Mouse (Mus musculus): ENCODE results near the gene Adra2c. TPM values are rescaled to one million over a fixed set of nuclear protein-coding genes. Genes with fewer than 3 reads are reported as not detected.

Adra2c gene
- polyA plus RNA-seq (2012; rRNA removed) = 0.10 and 0.26 TPM in 2 replicates

GRCm38 (mm10) chr5:35278019-35278418 is at the start of gene Adra2c:
Gene Adra2c, plus strand, starts transcription at chr5:35278319.
- Histone ChIP-seq H3K27me3 (ENCODE audit: control insufficient read depth, insufficient read depth, low read length) (no peaks in the 10 kb centered on the region), H3K36me3 (ENCODE audit: control insufficient read depth, insufficient read depth, low read length) (no peaks in the 10 kb centered on the region), H3K27ac (ENCODE audit: control insufficient read depth, insufficient read depth, low read depth, low read length) (no peak within 1 kb of the TSS), H3K4me3 (ENCODE audit: control insufficient read depth, low read depth, low read length) (peak within 1 kb of the TSS; percentile 33), H3K4me1 (ENCODE audit: control insufficient read depth, insufficient read depth, low read length) (peaks cover 18% of the 10 kb centered on the region)
- TF ChIP-seq CTCF (IDR thresholded peaks at IDR 0.05; ENCODE audit: control insufficient read depth, insufficient read depth, insufficient replicate concordance, low read depth, low read length) (no peak), POLR2A (IDR thresholded peaks at IDR 0.05; ENCODE audit: control insufficient read depth, low read depth, low read length) (no peak)

GRCm38 (mm10) chr5:35233142-35233541 is 45.0 kb upstream of the Adra2c start:
- no peaks in the 10 kb centered on the region for H3K4me1 ChIP-seq (ENCODE audit: control insufficient read depth, insufficient read depth, low read length)
- H3K36me3 ChIP-seq (ENCODE audit: control insufficient read depth, insufficient read depth, low read length) = no peaks in the 10 kb centered on the region
- H3K27ac ChIP-seq (ENCODE audit: control insufficient read depth, insufficient read depth, low read depth, low read length) = no peak overlapping the region
- no peaks in the 10 kb centered on the region for H3K27me3 ChIP-seq (ENCODE audit: control insufficient read depth, insufficient read depth, low read length)
- H3K4me3 ChIP-seq (ENCODE audit: control insufficient read depth, low read depth, low read length) = no peak overlapping the region
- no peak for TF ChIP-seq POLR2A (IDR thresholded peaks at IDR 0.05; ENCODE audit: control insufficient read depth, low read depth, low read length)
- TF ChIP-seq CTCF (IDR thresholded peaks at IDR 0.05; ENCODE audit: control insufficient read depth, insufficient read depth, insufficient replicate concordance, low read depth, low read length) = no peak

- Histone ChIP-seq H3K27ac (ENCODE audit: control insufficient read depth, insufficient read depth, low read depth, low read length) (no peak overlapping the region), H3K36me3 (ENCODE audit: control insufficient read depth, insufficient read depth, low read length) (no peaks in the 10 kb centered on the region), H3K4me3 (ENCODE audit: control insufficient read depth, low read depth, low read length) (no peak overlapping the region), H3K4me1 (ENCODE audit: control insufficient read depth, insufficient read depth, low read length) (no peaks in the 10 kb centered on the region), H3K27me3 (ENCODE audit: control insufficient read depth, insufficient read depth, low read length) (no peaks in the 10 kb centered on the region)
- no peak for TF ChIP-seq CTCF (IDR thresholded peaks at IDR 0.05; ENCODE audit: control insufficient read depth, insufficient read depth, insufficient replicate concordance, low read depth, low read length)
- TF ChIP-seq POLR2A (IDR thresholded peaks at IDR 0.05; ENCODE audit: control insufficient read depth, low read depth, low read length) = no peak
Measured at GRCm38 (mm10) chr5:35237757-35238156, 40.4 kb upstream of the Adra2c start.

- H3K27ac ChIP-seq (ENCODE audit: control insufficient read depth, insufficient read depth, low read depth, low read length) = no peak overlapping the region
- TF ChIP-seq CTCF (IDR thresholded peaks at IDR 0.05; ENCODE audit: control insufficient read depth, insufficient read depth, insufficient replicate concordance, low read depth, low read length) = no peak
- no peak for TF ChIP-seq POLR2A (IDR thresholded peaks at IDR 0.05; ENCODE audit: control insufficient read depth, low read depth, low read length)
- no peak overlapping the region for H3K4me3 ChIP-seq (ENCODE audit: control insufficient read depth, low read depth, low read length)
- H3K27me3 ChIP-seq (ENCODE audit: control insufficient read depth, insufficient read depth, low read length) = no peaks in the 10 kb centered on the region
- no peaks in the 10 kb centered on the region for H3K4me1 ChIP-seq (ENCODE audit: control insufficient read depth, insufficient read depth, low read length)
- H3K36me3 ChIP-seq (ENCODE audit: control insufficient read depth, insufficient read depth, low read length) = no peaks in the 10 kb centered on the region
Measured at GRCm38 (mm10) chr5:35238627-35239026, 39.5 kb upstream of the Adra2c start.

- peaks cover 4% of the 10 kb centered on the region; the same call in 1 of the 2 replicates for H3K4me1 ChIP-seq (ENCODE audit: control insufficient read depth, insufficient read depth, low read length)
- no peak overlapping the region for H3K4me3 ChIP-seq (ENCODE audit: control insufficient read depth, low read depth, low read length)
- H3K27ac ChIP-seq (ENCODE audit: control insufficient read depth, insufficient read depth, low read depth, low read length) = no peak overlapping the region
- TF ChIP-seq POLR2A (IDR thresholded peaks at IDR 0.05; ENCODE audit: control insufficient read depth, low read depth, low read length) = no peak
- H3K36me3 ChIP-seq (ENCODE audit: control insufficient read depth, insufficient read depth, low read length) = no peaks in the 10 kb centered on the region
- H3K27me3 ChIP-seq (ENCODE audit: control insufficient read depth, insufficient read depth, low read length) = no peaks in the 10 kb centered on the region
Measured at GRCm38 (mm10) chr5:35241556-35241955, 36.6 kb upstream of the Adra2c start.

- Histone ChIP-seq H3K27ac (ENCODE audit: control insufficient read depth, insufficient read depth, low read depth, low read length) (no peak overlapping the region), H3K27me3 (ENCODE audit: control insufficient read depth, insufficient read depth, low read length) (no peaks in the 10 kb centered on the region), H3K36me3 (ENCODE audit: control insufficient read depth, insufficient read depth, low read length) (no peaks in the 10 kb centered on the region), H3K4me1 (ENCODE audit: control insufficient read depth, insufficient read depth, low read length) (peaks cover 4% of the 10 kb centered on the region; the same call in 1 of the 2 replicates), H3K4me3 (ENCODE audit: control insufficient read depth, low read depth, low read length) (peak overlapping the region; percentile 64)
- TF ChIP-seq POLR2A (IDR thresholded peaks at IDR 0.05; ENCODE audit: control insufficient read depth, low read depth, low read length) = no peak
- no peak for TF ChIP-seq CTCF (IDR thresholded peaks at IDR 0.05; ENCODE audit: control insufficient read depth, insufficient read depth, insufficient replicate concordance, low read depth, low read length)
Measured at GRCm38 (mm10) chr5:35244204-35244603, 33.9 kb upstream of the Adra2c start.

- H3K36me3 ChIP-seq (ENCODE audit: control insufficient read depth, insufficient read depth, low read length) = no peaks in the 10 kb centered on the region
- no peak overlapping the region for H3K27ac ChIP-seq (ENCODE audit: control insufficient read depth, insufficient read depth, low read depth, low read length)
- TF ChIP-seq CTCF (IDR thresholded peaks at IDR 0.05; ENCODE audit: control insufficient read depth, insufficient read depth, insufficient replicate concordance, low read depth, low read length) = no peak
- no peak for TF ChIP-seq POLR2A (IDR thresholded peaks at IDR 0.05; ENCODE audit: control insufficient read depth, low read depth, low read length)
- H3K4me1 ChIP-seq (ENCODE audit: control insufficient read depth, insufficient read depth, low read length) = peaks cover 4% of the 10 kb centered on the region; the same call in 1 of the 2 replicates
- H3K27me3 ChIP-seq (ENCODE audit: control insufficient read depth, insufficient read depth, low read length) = no peaks in the 10 kb centered on the region
- H3K4me3 ChIP-seq (ENCODE audit: control insufficient read depth, low read depth, low read length) = no peak overlapping the region
Measured at GRCm38 (mm10) chr5:35245555-35246273, 32.4 kb upstream of the Adra2c start.

Data from testis, adult 2 months (tissue).